Mouse (Mus musculus): ENCODE data around the gene Calr.

- no peak for TF ChIP-seq POLR2A (IDR thresholded peaks at IDR 0.05; ENCODE audit: borderline replicate concordance, extremely low read depth, low read depth, low read length)
- TF ChIP-seq CTCF (IDR thresholded peaks at IDR 0.05; ENCODE audit: insufficient read depth, low read length), result no peak
Observed at GRCm38 (mm10) chr8:84884728-84885127, 38.0 kb upstream of the Calr start.

Data from lung, adult 2 months (tissue).